Mouse (Mus musculus): ENCODE data around the gene Cabp1.
"Not testable (repeated sequence)": the region's sequence is repeated elsewhere in the genome, so short reads cannot be mapped to it uniquely, and the experiment has no call there.

Gene Cabp1

GRCm38 (mm10) chr5:115152132-115152956, 41.8 kb downstream of the Cabp1 start:
- no peak for DNase-seq (ENCODE audit: low spot score)

DNA sequence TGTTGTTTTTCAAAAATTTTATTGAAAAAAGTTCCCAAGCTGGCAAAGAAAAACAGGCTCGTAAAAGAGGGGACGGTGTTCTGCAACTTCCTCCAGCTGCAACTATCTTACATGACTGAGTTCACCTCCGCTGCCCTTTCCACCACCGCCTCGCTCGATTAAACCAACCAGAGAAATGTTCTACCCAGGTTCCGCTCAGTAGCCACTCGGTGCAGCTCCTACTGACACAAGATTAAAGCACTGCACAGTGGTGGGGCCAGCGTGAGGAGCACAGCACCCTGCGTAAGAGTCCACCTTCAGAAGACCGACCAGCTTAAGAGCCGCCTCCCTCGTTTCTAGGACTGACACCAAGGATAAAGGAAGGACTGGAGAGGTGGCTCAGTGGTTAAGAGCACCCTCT, 42.7 kb downstream of the Cabp1 start:
- DNase-seq (ENCODE audit: low spot score), result no peak

DNA sequence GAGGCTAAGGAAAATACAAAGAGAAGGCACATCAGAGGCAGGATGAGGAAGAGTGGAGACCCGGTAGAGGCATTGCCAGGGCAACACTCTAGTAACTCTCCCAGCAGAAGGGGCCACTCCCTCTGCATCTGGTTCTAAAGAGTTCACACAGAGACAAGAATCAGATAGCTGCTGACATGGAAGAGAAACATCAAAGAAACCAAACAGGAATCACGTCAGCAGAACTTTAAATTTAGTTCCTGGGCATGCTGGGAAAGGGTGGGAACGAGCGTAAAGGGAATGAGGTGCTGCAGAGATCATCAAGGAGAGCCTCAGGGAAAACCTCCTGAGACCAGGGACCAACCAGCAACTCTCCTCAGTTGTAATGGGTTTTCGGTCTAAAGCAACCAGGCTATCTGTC, 43.2 kb downstream of the Cabp1 start:
- no peak for DNase-seq (ENCODE audit: low spot score)

GRCm38 (mm10) chr5:115149675-115150459, 44.3 kb downstream of the Cabp1 start:
- DNase-seq (ENCODE audit: low spot score), result no peak

GRCm38 (mm10) chr5:115148872-115149271, 45.3 kb downstream of the Cabp1 start:
- not testable (repeated sequence) for DNase-seq (ENCODE audit: low spot score)

DNA sequence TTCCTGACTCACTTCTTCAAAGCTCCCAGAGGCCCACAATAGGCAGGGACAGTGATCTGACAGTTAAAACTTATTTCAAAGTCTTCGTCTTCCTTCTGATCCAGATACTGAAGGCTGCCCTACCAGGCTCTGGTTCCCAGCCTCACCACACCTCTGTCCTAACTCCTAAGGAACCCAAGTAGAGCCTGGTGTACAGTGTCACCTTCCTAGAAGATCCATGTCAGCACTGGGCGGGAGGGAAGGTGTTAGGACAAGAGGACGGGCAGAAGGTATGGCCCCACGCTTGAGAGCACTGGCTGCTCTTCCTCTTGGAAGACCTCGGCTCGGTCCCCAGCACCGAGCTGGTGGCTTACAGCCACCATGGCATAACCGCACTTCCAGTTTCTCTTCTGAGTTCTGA, 45.8 kb downstream of the Cabp1 start:
- no peak for DNase-seq (ENCODE audit: low spot score)

GRCm38 (mm10) chr5:115147388-115147787, 46.8 kb downstream of the Cabp1 start:
- no peak for DNase-seq (ENCODE audit: low spot score)

GRCm38 (mm10) chr5:115146747-115147130, 47.4 kb downstream of the Cabp1 start:
- no peak for DNase-seq (ENCODE audit: low spot score)

DNA sequence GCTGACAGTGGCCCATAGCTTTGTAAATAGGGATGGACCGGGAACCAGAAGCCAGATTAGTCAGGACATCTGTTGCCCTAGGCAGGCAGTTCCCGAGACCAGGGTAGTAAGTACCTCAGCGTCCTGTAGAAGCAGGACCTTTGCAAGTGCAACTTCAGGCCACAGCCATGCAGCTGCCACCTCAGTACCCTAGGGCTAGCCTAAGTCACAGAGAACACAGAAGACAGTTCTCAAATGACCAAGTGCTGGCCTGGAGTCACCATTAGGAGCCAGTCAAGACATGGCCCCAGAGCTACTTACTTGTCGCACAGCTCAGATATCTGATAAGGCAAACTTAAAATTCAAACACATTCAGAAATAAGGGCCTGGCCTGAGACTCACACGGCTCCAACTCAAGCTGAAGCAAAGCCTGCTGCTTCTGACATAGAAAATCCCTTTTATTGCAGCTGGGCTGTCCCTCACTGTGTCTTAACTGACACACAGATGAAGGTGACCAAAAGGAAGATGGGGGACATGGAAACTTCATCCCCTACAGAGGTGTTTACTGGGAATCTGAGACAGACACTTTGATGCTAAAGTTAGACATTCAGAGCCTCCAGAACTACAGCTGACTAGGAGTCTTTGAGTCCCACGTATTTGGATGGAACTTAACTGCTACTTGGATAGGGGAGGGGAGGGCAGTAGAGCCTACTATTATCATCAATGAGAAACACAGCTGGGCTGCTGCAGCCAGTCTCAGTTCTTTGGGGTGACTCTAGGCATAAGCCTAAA, 48.0 kb downstream of the Cabp1 start:
- no peak for DNase-seq (ENCODE audit: low spot score)

- DNase-seq (ENCODE audit: low spot score), result no peak
Measured at GRCm38 (mm10) chr5:115145253-115145968, 48.8 kb downstream of the Cabp1 start.

- no peak for DNase-seq (ENCODE audit: low spot score)
Measured at GRCm38 (mm10) chr5:115144471-115144870, 49.7 kb downstream of the Cabp1 start.

DNA sequence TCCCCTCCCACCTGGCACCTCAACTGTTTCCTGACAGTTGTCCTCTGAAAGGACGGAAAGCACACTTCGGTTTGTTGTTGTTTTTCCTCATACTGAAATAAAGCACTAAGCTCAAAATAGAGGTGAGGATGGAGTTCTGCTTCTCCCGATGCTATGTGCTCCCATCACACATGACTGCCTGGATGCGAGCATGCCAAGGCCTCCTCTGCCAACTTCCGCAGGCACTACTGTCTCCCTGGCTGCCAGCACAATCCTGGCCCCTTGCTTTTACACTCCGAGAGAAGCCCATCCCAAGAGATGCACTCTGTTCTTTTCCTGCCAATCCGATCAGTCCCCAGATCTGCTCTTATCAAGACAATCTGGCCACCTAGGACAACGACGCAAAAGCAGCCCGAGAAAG, 50.6 kb downstream of the Cabp1 start:
- no peak for DNase-seq (ENCODE audit: low spot score)

DNA sequence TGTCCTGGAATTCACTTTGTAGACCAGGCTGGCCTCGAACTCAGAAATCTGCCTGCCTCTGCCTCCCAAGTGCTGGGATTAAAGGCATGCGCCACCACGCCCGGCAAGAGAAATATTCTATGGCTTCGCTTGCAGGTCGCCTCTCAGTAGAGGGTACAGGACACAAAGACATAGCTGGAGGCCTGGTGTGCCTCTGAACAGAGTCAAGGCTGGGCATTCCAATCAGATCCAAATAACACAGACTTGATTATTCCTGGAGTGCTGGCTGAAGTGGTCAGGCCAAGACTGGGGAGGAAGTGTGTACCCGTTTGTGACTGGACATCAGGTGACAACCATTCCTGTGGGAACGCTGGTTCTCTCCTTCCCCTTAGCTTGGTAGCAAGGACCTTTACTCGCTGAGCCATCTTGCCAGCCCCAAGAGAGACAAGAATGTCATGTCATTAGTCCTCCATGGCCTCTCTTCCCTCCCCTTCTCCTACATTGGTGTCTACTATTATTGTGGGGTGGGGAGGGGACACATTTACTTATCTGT, 51.9 kb downstream of the Cabp1 start:
- DNase-seq (ENCODE audit: low spot score), result no peak

DNA sequence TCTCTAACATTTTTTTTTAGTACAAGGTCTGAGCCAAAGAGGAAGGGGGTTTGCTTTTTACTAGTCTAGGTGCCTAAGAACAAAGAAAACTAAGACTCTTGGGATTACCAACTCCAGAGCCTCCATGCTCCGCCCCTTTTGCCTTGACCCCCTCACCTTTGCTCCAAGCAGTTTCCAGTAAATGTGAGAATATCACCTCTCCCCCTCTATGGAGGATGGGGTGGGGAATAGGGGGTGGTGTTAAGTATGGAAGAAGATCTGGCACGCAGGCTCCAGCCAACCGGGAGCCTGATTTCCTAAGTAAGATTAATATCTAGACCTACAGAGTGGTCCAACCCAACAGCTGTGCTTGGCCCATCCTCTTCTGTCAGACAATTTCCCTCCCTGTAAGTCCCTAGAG, 53.5 kb downstream of the Cabp1 start:
- DNase-seq (ENCODE audit: low spot score), result no peak

GRCm38 (mm10) chr5:115139124-115139523, 55.1 kb downstream of the Cabp1 start:
- no peak for DNase-seq (ENCODE audit: low spot score)

DNA sequence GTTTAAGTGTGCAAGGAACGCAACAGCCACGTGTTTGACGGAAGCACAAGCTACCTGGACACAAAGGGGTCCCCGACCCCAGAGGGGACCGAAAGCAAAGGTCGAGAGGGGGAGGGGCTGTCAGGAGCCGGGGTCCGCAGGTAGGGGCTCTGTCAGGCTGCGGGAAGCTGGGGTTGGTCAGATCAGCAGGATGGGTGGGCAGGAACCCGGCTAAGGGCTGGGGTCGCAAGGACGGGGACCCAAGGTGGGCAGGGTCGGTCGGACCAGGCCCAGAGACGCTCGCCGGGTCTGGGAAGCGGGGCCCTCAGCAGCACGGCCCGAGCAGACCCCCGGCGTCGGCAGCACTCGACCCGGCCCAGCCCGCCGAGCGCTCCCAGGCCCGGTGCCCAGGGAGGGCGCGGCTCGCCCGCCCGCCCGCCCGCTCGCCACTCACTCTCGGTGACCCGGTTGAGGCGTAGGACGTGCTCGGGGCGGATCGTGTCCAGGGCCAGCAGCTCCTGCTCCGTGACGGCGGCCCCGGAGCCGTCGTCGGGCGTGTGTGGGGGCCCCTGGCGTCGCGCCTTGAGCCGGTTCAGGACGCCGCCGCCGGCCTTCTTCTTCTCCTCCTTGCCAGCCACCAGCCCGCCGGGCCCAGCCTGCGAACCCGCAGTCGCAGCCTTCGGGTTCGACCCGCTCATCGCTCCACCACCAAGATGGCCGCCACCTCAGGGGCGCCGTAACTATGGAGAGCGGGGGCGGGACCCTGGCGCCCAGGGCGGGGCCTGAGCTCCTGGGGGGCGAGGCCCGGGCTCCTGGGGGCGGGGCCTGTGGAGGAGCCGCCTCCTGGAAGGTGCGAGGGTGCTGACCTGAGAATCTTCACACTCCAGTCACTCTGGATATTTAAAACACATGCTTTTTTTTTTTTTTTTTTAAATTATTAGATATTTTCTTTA, 59.7 kb downstream of the Cabp1 start, which contains the start of gene Unc119b:
Gene Unc119b, minus strand, starts transcription at position 742 of the 932 bp plus-strand sequence.
- peak; percentile 91 for DNase-seq (ENCODE audit: low spot score)

- DNase-seq (ENCODE audit: low spot score), result no peak
Measured at GRCm38 (mm10) chr5:115133358-115134066, 60.7 kb downstream of the Cabp1 start.

GRCm38 (mm10) chr5:115132465-115132864, 61.7 kb downstream of the Cabp1 start:
- no peak for DNase-seq (ENCODE audit: low spot score)

DNA sequence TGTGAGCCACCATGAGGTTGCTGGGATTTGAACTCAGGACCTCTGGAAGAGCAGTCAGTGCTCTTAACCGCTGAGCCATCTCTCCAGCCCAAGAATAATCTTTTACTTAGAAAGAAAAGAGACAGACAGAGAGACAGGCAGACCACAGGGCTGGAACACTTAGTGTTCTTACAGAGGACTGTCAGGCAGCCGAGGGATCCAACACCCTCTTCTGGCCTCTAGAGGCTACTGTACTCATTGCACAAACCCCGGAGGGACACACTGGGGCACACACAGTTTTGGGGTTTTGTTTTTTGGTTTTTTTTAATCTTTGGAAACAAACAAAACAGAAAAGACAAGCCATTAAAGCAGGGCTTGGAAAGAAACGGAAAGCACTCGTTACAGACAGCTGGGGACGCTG, 64.9 kb downstream of the Cabp1 start:
- no peak for DNase-seq (ENCODE audit: low spot score)
